Mouse (Mus musculus) erythroblast, embryonic 14.5 days (primary cell): ENCODE measurements around the gene Usp34.

Source experiments
- GATA1 ChIP-seq: IDR thresholded peaks from 2 replicates; pipeline ENCODE4 v1.6.1; 2012; ENCODE audit warnings: low read length, inconsistent platforms, mixed read lengths
- TAL1 ChIP-seq: IDR thresholded peaks from 3 replicates; pipeline ENCODE4 v1.6.1; 2012; ENCODE audit warnings: low read length, inconsistent platforms, mixed read lengths

- no peak for TF ChIP-seq TAL1
- no peak for TF ChIP-seq GATA1
Measured at GRCm38 (mm10) chr11:23497718-23498509, 191.2 kb downstream of the Usp34 start, which contains the start of gene Ahsa2.
